Mouse (Mus musculus): ENCODE data around the gene Igfbp6. TPM values are rescaled to one million over a fixed set of nuclear protein-coding genes. Genes with fewer than 3 reads are reported as not detected.

The Igfbp6 gene
- polyA plus RNA-seq, 1 experiment: not detected

DNA sequence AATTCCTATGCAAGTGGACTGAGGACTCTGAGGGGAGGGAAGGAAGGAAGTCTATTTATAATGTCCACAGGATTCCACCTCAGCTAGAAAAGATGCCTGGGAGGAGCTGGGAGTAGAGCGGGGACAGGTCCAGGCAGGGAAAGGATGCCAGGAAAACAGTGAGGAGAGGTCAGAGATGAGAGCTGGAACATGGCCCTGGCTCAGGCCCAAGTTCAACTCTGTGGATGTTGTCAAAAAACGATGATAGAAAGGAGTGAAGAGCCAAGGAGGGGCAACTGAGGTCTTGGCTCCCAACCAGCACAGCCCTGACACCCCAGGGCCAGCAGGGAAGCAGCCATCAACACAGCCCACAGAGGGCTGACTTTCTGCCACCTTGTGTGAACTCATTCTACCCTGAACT is 17.9 kb upstream of the Igfbp6 start:
- TF ChIP-seq CTCF (IDR thresholded peaks at IDR 0.05; ENCODE audit: insufficient read depth, low read depth, low read length) (no peak), POLR2A (IDR thresholded peaks at IDR 0.05; ENCODE audit: insufficient read depth, low read depth, low read length) (no peak)
- 40% methylated on average over 2 of the region's 2 CpGs for WGBS
- Histone ChIP-seq H3K4me1 (ENCODE audit: control insufficient read depth, insufficient read depth, low read length) (peaks cover 6% of the 10 kb centered on the region), H3K27ac (ENCODE audit: insufficient read depth, low read depth, low read length) (no peak overlapping the region), H3K4me3 (ENCODE audit: insufficient read depth, low read depth, low read length) (no peak overlapping the region)

DNA sequence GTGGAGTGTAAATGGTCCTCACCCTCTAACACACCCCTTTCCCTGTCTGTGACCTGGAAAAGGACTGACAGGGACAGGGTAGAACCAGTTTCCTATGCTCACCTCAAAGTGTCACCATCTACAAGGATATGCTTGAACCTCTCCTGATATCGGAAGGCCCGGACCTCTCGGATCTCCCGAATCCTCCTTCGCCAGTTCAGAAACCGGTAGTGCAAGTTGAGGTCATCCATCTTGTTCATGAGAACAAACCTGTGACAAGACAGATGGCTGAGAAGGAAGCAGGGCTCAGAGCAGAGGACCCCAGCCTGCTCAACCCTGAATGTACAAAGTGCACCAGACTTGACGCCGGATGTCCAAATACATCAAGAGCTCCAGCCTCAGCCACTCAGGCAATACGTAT is 10.8 kb upstream of the Igfbp6 start:
- H3K4me3 ChIP-seq (ENCODE audit: insufficient read depth, low read depth, low read length): no peak overlapping the region
- peaks cover 7% of the 10 kb centered on the region; the same call in 1 of the 2 replicates for H3K4me1 ChIP-seq (ENCODE audit: control insufficient read depth, insufficient read depth, low read length)
- TF ChIP-seq CTCF (IDR thresholded peaks at IDR 0.05; ENCODE audit: insufficient read depth, low read depth, low read length): no peak
- no peak for TF ChIP-seq POLR2A (IDR thresholded peaks at IDR 0.05; ENCODE audit: insufficient read depth, low read depth, low read length)
- WGBS: 95% methylated on average over 9 of the region's 9 CpGs
- H3K27ac ChIP-seq (ENCODE audit: insufficient read depth, low read depth, low read length): no peak overlapping the region

- peaks cover 7% of the 10 kb centered on the region; the same call in 1 of the 2 replicates for H3K4me1 ChIP-seq (ENCODE audit: control insufficient read depth, insufficient read depth, low read length)
- no peak overlapping the region for H3K4me3 ChIP-seq (ENCODE audit: insufficient read depth, low read depth, low read length)
- TF ChIP-seq POLR2A (IDR thresholded peaks at IDR 0.05; ENCODE audit: insufficient read depth, low read depth, low read length) (no peak), CTCF (IDR thresholded peaks at IDR 0.05; ENCODE audit: insufficient read depth, low read depth, low read length) (no peak)
- H3K27ac ChIP-seq (ENCODE audit: insufficient read depth, low read depth, low read length): no peak overlapping the region
- WGBS: 68% methylated on average over 2 of the region's 2 CpGs
These were observed 9.5 kb upstream of the Igfbp6 start for GRCm38 (mm10) chr15:102134709-102135108.

DNA sequence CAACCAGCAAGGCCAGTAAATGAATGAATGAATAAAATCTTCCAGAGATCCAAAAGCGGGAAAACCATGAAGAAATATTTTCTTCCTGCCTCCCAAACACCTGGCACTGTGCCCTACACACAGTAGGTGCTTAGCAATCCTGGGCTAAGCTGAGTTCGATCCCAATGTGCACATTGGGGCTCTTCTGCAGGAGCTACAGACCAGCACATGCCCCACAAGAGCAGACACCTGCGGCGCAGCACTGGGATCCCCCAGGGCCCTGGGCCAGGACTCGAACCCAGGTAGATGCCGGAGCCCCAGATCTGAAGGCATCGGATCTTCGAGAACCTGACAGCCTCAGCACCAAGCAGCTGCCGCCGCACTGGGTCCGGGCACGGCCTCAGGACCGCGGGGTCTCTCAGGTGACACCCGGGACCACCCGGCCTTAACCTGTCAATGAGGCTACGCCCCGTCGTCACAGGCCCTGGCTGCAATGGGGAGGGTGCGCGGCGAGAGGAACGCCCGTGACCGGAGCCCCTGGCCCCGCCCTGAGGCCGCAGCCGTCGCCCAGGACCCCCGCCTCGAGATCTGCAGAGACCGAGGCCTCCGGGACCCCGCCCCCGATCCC is 8.5 kb upstream of the Igfbp6 start:
- Histone ChIP-seq H3K27ac (ENCODE audit: insufficient read depth, low read depth, low read length) (no peak overlapping the region), H3K4me3 (ENCODE audit: insufficient read depth, low read depth, low read length) (peak overlapping the region; percentile 82), H3K4me1 (ENCODE audit: control insufficient read depth, insufficient read depth, low read length) (peaks cover 7% of the 10 kb centered on the region; the same call in 1 of the 2 replicates)
- TF ChIP-seq CTCF (IDR thresholded peaks at IDR 0.05; ENCODE audit: insufficient read depth, low read depth, low read length) (no peak), POLR2A (IDR thresholded peaks at IDR 0.05; ENCODE audit: insufficient read depth, low read depth, low read length) (no peak)
- under 1% methylated on average over 34 of the region's 35 CpGs for WGBS

DNA sequence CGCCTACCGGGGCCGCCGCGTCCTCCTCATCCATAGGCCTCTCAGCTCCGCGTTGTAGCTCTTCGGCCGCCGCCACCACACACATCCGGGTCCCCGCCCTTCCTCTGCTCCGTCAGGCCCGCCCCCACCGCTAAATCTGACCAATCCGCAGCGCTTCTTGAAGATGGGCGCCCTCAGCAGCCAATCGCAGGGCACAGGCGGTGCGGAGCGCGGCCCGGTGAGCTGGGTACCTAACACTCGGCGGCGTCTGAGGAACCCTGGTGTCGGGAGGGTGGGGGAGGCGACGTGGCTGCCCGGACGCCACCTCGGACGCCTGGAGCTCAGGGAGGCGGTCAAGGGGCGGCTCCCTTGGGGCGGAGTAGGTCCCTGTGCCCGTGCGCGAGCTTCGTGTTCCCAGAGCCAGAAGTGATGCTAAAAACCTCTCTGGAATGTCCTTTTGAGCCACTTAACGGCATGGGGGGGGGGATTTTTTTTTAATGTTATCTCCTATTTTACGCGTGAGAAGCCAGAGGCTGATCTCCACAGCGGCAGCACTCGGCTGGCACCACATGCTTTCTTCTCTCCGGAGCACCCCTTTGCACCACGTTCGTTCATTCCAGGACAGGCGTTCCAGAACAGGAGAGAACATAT is 7.9 kb upstream of the Igfbp6 start, which contains the start of gene Spryd3:
Gene Spryd3 (minus strand): TSS at position 106 of the 630 bp plus-strand sequence.
- WGBS: under 1% methylated on average over 50 of the region's 50 CpGs
- peaks cover 7% of the 10 kb centered on the region; the same call in 1 of the 2 replicates for H3K4me1 ChIP-seq (ENCODE audit: control insufficient read depth, insufficient read depth, low read length)
- peak within 1 kb of the TSS; percentile 43 for H3K27ac ChIP-seq (ENCODE audit: insufficient read depth, low read depth, low read length)
- TF ChIP-seq POLR2A (IDR thresholded peaks at IDR 0.05; ENCODE audit: insufficient read depth, low read depth, low read length) (peak; percentile 77), CTCF (IDR thresholded peaks at IDR 0.05; ENCODE audit: insufficient read depth, low read depth, low read length) (no peak)
- H3K4me3 ChIP-seq (ENCODE audit: insufficient read depth, low read depth, low read length): peak within 1 kb of the TSS; percentile 82

- peaks cover 24% of the 10 kb centered on the region for H3K4me1 ChIP-seq (ENCODE audit: control insufficient read depth, insufficient read depth, low read length)
- H3K27ac ChIP-seq (ENCODE audit: insufficient read depth, low read depth, low read length): no peak overlapping the region
- 89% methylated on average over 5 of the region's 5 CpGs for WGBS
- TF ChIP-seq CTCF (IDR thresholded peaks at IDR 0.05; ENCODE audit: insufficient read depth, low read depth, low read length) (no peak), POLR2A (IDR thresholded peaks at IDR 0.05; ENCODE audit: insufficient read depth, low read depth, low read length) (no peak)
- no peak overlapping the region for H3K4me3 ChIP-seq (ENCODE audit: insufficient read depth, low read depth, low read length)
These were observed 3.0 kb upstream of the Igfbp6 start for GRCm38 (mm10) chr15:102141120-102141519.

GRCm38 (mm10) chr15:102142914-102143912 is 949 bp upstream of the Igfbp6 start:
- Histone ChIP-seq H3K4me3 (ENCODE audit: insufficient read depth, low read depth, low read length) (no peak overlapping the region), H3K4me1 (ENCODE audit: control insufficient read depth, insufficient read depth, low read length) (peaks cover 20% of the 10 kb centered on the region; the same call in 1 of the 2 replicates), H3K27ac (ENCODE audit: insufficient read depth, low read depth, low read length) (no peak overlapping the region)
- 49% methylated on average over 23 of the region's 23 CpGs for WGBS
- TF ChIP-seq CTCF (IDR thresholded peaks at IDR 0.05; ENCODE audit: insufficient read depth, low read depth, low read length): no peak
- TF ChIP-seq POLR2A (IDR thresholded peaks at IDR 0.05; ENCODE audit: insufficient read depth, low read depth, low read length): no peak

- Histone ChIP-seq H3K4me1 (ENCODE audit: control insufficient read depth, insufficient read depth, low read length) (peaks cover 20% of the 10 kb centered on the region; the same call in 1 of the 2 replicates), H3K27ac (ENCODE audit: insufficient read depth, low read depth, low read length) (peak overlapping the region; percentile 93), H3K4me3 (ENCODE audit: insufficient read depth, low read depth, low read length) (peak overlapping the region; percentile 51)
- no peak for TF ChIP-seq POLR2A (IDR thresholded peaks at IDR 0.05; ENCODE audit: insufficient read depth, low read depth, low read length)
- TF ChIP-seq CTCF (IDR thresholded peaks at IDR 0.05; ENCODE audit: insufficient read depth, low read depth, low read length): no peak
- WGBS: 30% methylated on average over 19 of the region's 19 CpGs
These were observed 564 bp downstream of the Igfbp6 start for GRCm38 (mm10) chr15:102144726-102145125.

Data from olfactory bulb, adult 2 months (tissue).